Mouse (Mus musculus): ENCODE data around the gene Apopt1.

GRCm38 (mm10) chr12:111700920-111701458, 12.1 kb upstream of the Apopt1 start:
- no peak for TF ChIP-seq POLR2A (IDR thresholded peaks at IDR 0.05; ENCODE audit: extremely low read depth, insufficient read depth, low read length)
- no peak for TF ChIP-seq CTCF (IDR thresholded peaks at IDR 0.05; ENCODE audit: low read depth, low read length)

Data from liver, adult 2 months (tissue).